Mouse (Mus musculus): ENCODE measurements at regions not wholly inside any gene's neighbourhood (a gene's known extent, or its start where the extent isn't known, plus 50 kb on each side); places are given as distances from the start of the nearest gene placed in this dataset.
"Not testable (repeated sequence)": the region's sequence is repeated elsewhere in the genome, so short reads cannot be mapped to it uniquely, and the experiment has no call there.

- Histone ChIP-seq H3K36me3 (no peaks in the 10 kb centered on the region), H3K9me3 (no peaks in the 10 kb centered on the region), H3K4me1 (replicated peaks) (no peaks in the 10 kb centered on the region), H3K4me3 (no peak overlapping the region), H3K4me2 (no peak overlapping the region), H3K27ac (no peak overlapping the region), H3K27me3 (no peaks in the 10 kb centered on the region), H3K9ac (no peak overlapping the region)
- WGBS, result 86% methylated on average over 5 of the region's 5 CpGs
- ATAC-seq (ENCODE audit: low FRiP score), result no peak
These were observed 125.3 kb downstream of the Gipc2 start for GRCm38 (mm10) chr3:152040751-152041150.

- ATAC-seq (ENCODE audit: low FRiP score); H3K27ac ChIP-seq; H3K4me1 ChIP-seq (replicated peaks); H3K4me2 ChIP-seq; H3K4me3 ChIP-seq; H3K36me3 ChIP-seq; H3K9me3 ChIP-seq; H3K27me3 ChIP-seq; H3K9ac ChIP-seq: not testable (repeated sequence)
- WGBS, result 88% methylated on average over 5 of the region's 5 CpGs
These were observed 129.2 kb downstream of the Gipc2 start for GRCm38 (mm10) chr3:152036819-152037218.

- Histone ChIP-seq H3K4me3 (no peak overlapping the region), H3K36me3 (no peaks in the 10 kb centered on the region), H3K9ac (no peak overlapping the region), H3K4me2 (no peak overlapping the region), H3K9me3 (no peaks in the 10 kb centered on the region), H3K27ac (no peak overlapping the region), H3K27me3 (no peaks in the 10 kb centered on the region), H3K4me1 (replicated peaks) (no peaks in the 10 kb centered on the region)
- no peak for ATAC-seq (ENCODE audit: low FRiP score)
- WGBS, result 81% methylated on average over 5 of the region's 5 CpGs
These were observed 130.6 kb downstream of the Gipc2 start for GRCm38 (mm10) chr3:152035416-152035815.

- Histone ChIP-seq H3K36me3 (no peaks in the 10 kb centered on the region), H3K27me3 (no peaks in the 10 kb centered on the region), H3K4me2 (no peak overlapping the region), H3K27ac (no peak overlapping the region), H3K4me3 (no peak overlapping the region), H3K4me1 (replicated peaks) (no peaks in the 10 kb centered on the region), H3K9me3 (no peaks in the 10 kb centered on the region), H3K9ac (no peak overlapping the region)
- ATAC-seq (ENCODE audit: low FRiP score), result no peak
- WGBS, result 86% methylated on average over 10 of the region's 10 CpGs
These were observed 131.3 kb downstream of the Gipc2 start for GRCm38 (mm10) chr3:152034686-152035085.

GRCm38 (mm10) chr3:152034221-152034620 is 131.8 kb downstream of the Gipc2 start:
- Histone ChIP-seq H3K9ac (no peak overlapping the region), H3K4me1 (replicated peaks) (no peaks in the 10 kb centered on the region), H3K4me3 (no peak overlapping the region), H3K4me2 (no peak overlapping the region), H3K27me3 (no peaks in the 10 kb centered on the region), H3K9me3 (no peaks in the 10 kb centered on the region), H3K36me3 (no peaks in the 10 kb centered on the region), H3K27ac (no peak overlapping the region)
- no peak for ATAC-seq (ENCODE audit: low FRiP score)
- 71% methylated on average over 2 of the region's 2 CpGs for WGBS

GRCm38 (mm10) chr3:152032663-152033318 is 133.2 kb downstream of the Gipc2 start:
- no peaks in the 10 kb centered on the region for H3K9me3 ChIP-seq
- no peak for ATAC-seq (ENCODE audit: low FRiP score)
- no peak overlapping the region for H3K27ac ChIP-seq
- H3K4me2 ChIP-seq, result no peak overlapping the region
- no peak overlapping the region for H3K4me3 ChIP-seq
- WGBS, result 77% methylated on average over 3 of the region's 3 CpGs
- H3K9ac ChIP-seq, result no peak overlapping the region
- no peaks in the 10 kb centered on the region for H3K27me3 ChIP-seq
- no peaks in the 10 kb centered on the region for H3K4me1 ChIP-seq (replicated peaks)
- no peaks in the 10 kb centered on the region for H3K36me3 ChIP-seq

GRCm38 (mm10) chr3:152028695-152029094 is 137.3 kb downstream of the Gipc2 start:
- ATAC-seq (ENCODE audit: low FRiP score), result no peak
- no peaks in the 10 kb centered on the region for H3K27me3 ChIP-seq
- H3K4me1 ChIP-seq (replicated peaks), result no peaks in the 10 kb centered on the region
- H3K4me3 ChIP-seq, result no peak overlapping the region
- no peak overlapping the region for H3K27ac ChIP-seq
- WGBS, result 84% methylated on average over 1 of the region's 1 CpGs
- no peak overlapping the region for H3K9ac ChIP-seq
- no peak overlapping the region for H3K4me2 ChIP-seq
- H3K9me3 ChIP-seq, result no peaks in the 10 kb centered on the region
- no peaks in the 10 kb centered on the region for H3K36me3 ChIP-seq

GRCm38 (mm10) chr3:152026034-152026433 is 140.0 kb downstream of the Gipc2 start:
- no peaks in the 10 kb centered on the region for H3K27me3 ChIP-seq
- no peak for ATAC-seq (ENCODE audit: low FRiP score)
- H3K36me3 ChIP-seq, result no peaks in the 10 kb centered on the region
- 89% methylated on average over 4 of the region's 4 CpGs for WGBS
- H3K4me1 ChIP-seq (replicated peaks), result no peaks in the 10 kb centered on the region
- no peak overlapping the region for H3K27ac ChIP-seq
- H3K9me3 ChIP-seq, result no peaks in the 10 kb centered on the region
- no peak overlapping the region for H3K9ac ChIP-seq
- H3K4me3 ChIP-seq, result no peak overlapping the region
- no peak overlapping the region for H3K4me2 ChIP-seq

- no peaks in the 10 kb centered on the region for H3K36me3 ChIP-seq
These were observed 140.9 kb downstream of the Gipc2 start for GRCm38 (mm10) chr3:152025122-152025521.

GRCm38 (mm10) chr3:152006747-152007146 is 159.3 kb downstream of the Gipc2 start:
- Histone ChIP-seq H3K36me3 (no peaks in the 10 kb centered on the region), H3K4me1 (replicated peaks) (no peaks in the 10 kb centered on the region), H3K4me2 (no peak overlapping the region), H3K27ac (no peak overlapping the region), H3K4me3 (no peak overlapping the region), H3K9ac (no peak overlapping the region), H3K27me3 (no peaks in the 10 kb centered on the region), H3K9me3 (no peaks in the 10 kb centered on the region)
- no peak for ATAC-seq (ENCODE audit: low FRiP score)
- 85% methylated on average over 4 of the region's 4 CpGs for WGBS

More at GRCm38 (mm10) chr3:152025122-152025521, 140.9 kb downstream of the Gipc2 start:
- WGBS, result 89% methylated on average over 8 of the region's 8 CpGs
- ATAC-seq (ENCODE audit: low FRiP score), result no peak
- Histone ChIP-seq H3K4me1 (replicated peaks) (no peaks in the 10 kb centered on the region), H3K4me2 (no peak overlapping the region), H3K9me3 (no peaks in the 10 kb centered on the region), H3K27ac (no peak overlapping the region), H3K9ac (no peak overlapping the region), H3K27me3 (no peaks in the 10 kb centered on the region), H3K4me3 (no peak overlapping the region)

GRCm38 (mm10) chr3:152005366-152006025 is 160.5 kb downstream of the Gipc2 start:
- H3K9me3 ChIP-seq, result no peaks in the 10 kb centered on the region
- no peaks in the 10 kb centered on the region for H3K36me3 ChIP-seq
- H3K4me3 ChIP-seq, result no peak overlapping the region
- no peak overlapping the region for H3K27ac ChIP-seq
- H3K4me2 ChIP-seq, result no peak overlapping the region
- H3K27me3 ChIP-seq, result no peaks in the 10 kb centered on the region
- WGBS, result 86% methylated on average over 3 of the region's 3 CpGs
- no peak overlapping the region for H3K9ac ChIP-seq
- ATAC-seq (ENCODE audit: low FRiP score), result no peak
- no peaks in the 10 kb centered on the region for H3K4me1 ChIP-seq (replicated peaks)

- no peak overlapping the region for H3K4me3 ChIP-seq
- no peak for ATAC-seq (ENCODE audit: low FRiP score)
- H3K36me3 ChIP-seq, result no peaks in the 10 kb centered on the region
- no peaks in the 10 kb centered on the region for H3K27me3 ChIP-seq
- H3K4me2 ChIP-seq, result no peak overlapping the region
- 95% methylated on average over 7 of the region's 7 CpGs for WGBS
- H3K9ac ChIP-seq, result no peak overlapping the region
- H3K9me3 ChIP-seq, result no peaks in the 10 kb centered on the region
- no peaks in the 10 kb centered on the region for H3K4me1 ChIP-seq (replicated peaks)
- no peak overlapping the region for H3K27ac ChIP-seq
These were observed 161.5 kb downstream of the Gipc2 start for GRCm38 (mm10) chr3:152004411-152004955.
